Mouse (Mus musculus) neural tube, embryonic 11.5 days (tissue): ENCODE measurements around the gene Odf2. TPM values are rescaled to one million over a fixed set of nuclear protein-coding genes. Genes with fewer than 3 reads are reported as not detected.
"Not testable (repeated sequence)": the region's sequence is repeated elsewhere in the genome, so short reads cannot be mapped to it uniquely, and the experiment has no call there.

Source experiments
- ATAC-seq: fragments of 200-750 bp; cut with Nextera tagmentation; 2 replicates; pipeline ENCODE4 v1.8.0; 2017; ENCODE audit warnings: moderate number of reproducible peaks, mild to moderate bottlenecking, moderate TSS enrichment, moderate library complexity; ENCODE audit not compliant: insufficient read depth, low FRiP score, low TSS enrichment
- DNase-seq: peaks from one replicate; pipeline ENCODE4 v3.0.0-alpha.2; 2015; ENCODE audit warnings: low spot score
- H3K27ac ChIP-seq: fragments of 300-500 bp; sonication (generic); 2 replicates; pipeline ENCODE4 v1.5.1; 2014; ENCODE audit warnings: low read depth, mild to moderate bottlenecking, low read length
- H3K27me3 ChIP-seq: fragments of 300-500 bp; sonication (generic); 2 replicates; pipeline ENCODE4 v1.6.1; 2014; ENCODE audit warnings: mild to moderate bottlenecking, low read length, mixed read lengths; ENCODE audit not compliant: control insufficient read depth, insufficient read depth
- H3K36me3 ChIP-seq: fragments of 300-500 bp; sonication (generic); 2 replicates; pipeline ENCODE4 v1.6.1; 2014; ENCODE audit warnings: mild to moderate bottlenecking, low read length, moderate library complexity, mixed read lengths; ENCODE audit not compliant: control insufficient read depth, insufficient read depth
- H3K4me1 ChIP-seq: fragments of 300-500 bp; sonication (generic); 2 replicates; pipeline ENCODE4 v1.6.1; 2014; ENCODE audit warnings: low read length, mixed read lengths; ENCODE audit not compliant: control insufficient read depth, insufficient read depth
- H3K4me2 ChIP-seq: fragments of 300-500 bp; sonication (generic); 2 replicates; pipeline ENCODE4 v1.6.1; 2014; ENCODE audit warnings: low read depth, mild to moderate bottlenecking, moderate library complexity
- H3K4me3 ChIP-seq: fragments of 300-500 bp; sonication (generic); 2 replicates; pipeline ENCODE4 v1.5.1; 2014; ENCODE audit warnings: low read depth, low read length
- H3K9ac ChIP-seq: fragments of 300-500 bp; sonication (generic); 2 replicates; pipeline ENCODE4 v1.6.1; 2014; ENCODE audit warnings: mild to moderate bottlenecking, low read length
- H3K9me3 ChIP-seq: fragments of 300-500 bp; sonication (generic); 2 replicates; pipeline ENCODE4 v1.6.1; 2016; ENCODE audit warnings: low read length; ENCODE audit not compliant: control insufficient read depth
- WGBS: fragments of 180-500 bp; shearing (Covaris S2); extraction: QIAGEN DNeasy Blood & Tissue Kit; methylation state at CpG from one replicate; pipeline ENCODE4 v1.1.7; 2014; 5-methylcytosine and 5-hydroxymethylcytosine counted together
- polyA plus RNA-seq: library from polyadenylated mRNA; unstranded; fragments of >200 nt; fragmentation: Nextera tagmentation; extraction: Ambion mirVana; gene quantifications from 2 replicates; pipeline ENCODE4 v1.2.1, GENCODE M21; 2014

The Odf2 gene
- polyA plus RNA-seq, 1 experiment from 2014 or later = 74.6 TPM

DNA sequence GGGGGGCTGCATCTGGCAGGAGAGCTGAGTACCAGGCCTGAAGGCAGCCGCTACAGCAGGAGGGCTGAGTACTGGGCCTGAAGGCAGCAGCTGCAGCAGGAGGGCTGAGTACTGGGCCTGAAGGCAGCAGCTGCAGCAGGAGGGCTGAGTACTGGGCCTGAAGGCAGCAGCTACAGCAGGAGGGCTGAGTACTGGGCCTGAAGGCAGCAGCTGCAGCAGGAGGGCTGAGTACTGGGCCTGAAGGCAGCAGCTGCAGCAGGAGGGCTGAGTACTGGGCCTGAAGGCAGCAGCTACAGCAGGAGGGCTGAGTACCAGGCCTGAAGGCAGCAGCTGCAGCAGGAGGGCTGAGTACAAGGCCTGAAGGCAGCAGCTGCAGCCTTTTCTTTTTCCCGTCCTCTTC, 19.1 kb downstream of the Odf2 start:
- H3K27me3 ChIP-seq, H3K9ac ChIP-seq, H3K4me3 ChIP-seq, ATAC-seq, H3K27ac ChIP-seq, H3K4me2 ChIP-seq, DNase-seq, H3K9me3 ChIP-seq, H3K4me1 ChIP-seq: not testable (repeated sequence)
- 94% methylated on average over 2 of the region's 2 CpGs for WGBS
- H3K36me3 ChIP-seq = peaks cover 24% of the 10 kb centered on the region

DNA sequence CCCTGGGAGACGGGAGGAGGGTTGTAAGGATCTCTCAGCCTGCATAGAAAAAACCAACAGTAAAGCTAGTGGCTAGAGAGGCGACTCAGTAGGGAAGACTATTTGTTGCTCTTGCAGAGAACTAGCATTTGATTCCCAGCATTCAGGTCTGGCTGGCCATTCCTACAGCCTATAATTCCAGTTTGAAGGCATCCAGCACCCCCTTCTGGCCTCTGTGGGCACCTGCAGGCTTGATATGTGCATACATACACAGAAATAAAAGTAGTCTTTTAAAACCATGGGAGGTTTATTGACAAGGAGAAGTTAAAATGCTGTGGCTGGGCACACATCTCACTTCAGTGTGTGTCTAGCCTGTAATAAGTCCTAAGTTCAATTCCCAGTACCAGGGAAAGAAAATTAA, 21.0 kb downstream of the Odf2 start:
- Histone ChIP-seq H3K9ac (no peak overlapping the region), H3K36me3 (peaks cover 24% of the 10 kb centered on the region), H3K27ac (no peak overlapping the region), H3K4me2 (no peak overlapping the region), H3K9me3 (no peaks in the 10 kb centered on the region), H3K4me1 (no peaks in the 10 kb centered on the region), H3K4me3 (no peak overlapping the region), H3K27me3 (no peaks in the 10 kb centered on the region)
- DNase-seq (peak; percentile 16), ATAC-seq (no peak)
- WGBS = 86% methylated on average over 2 of the region's 2 CpGs

DNA sequence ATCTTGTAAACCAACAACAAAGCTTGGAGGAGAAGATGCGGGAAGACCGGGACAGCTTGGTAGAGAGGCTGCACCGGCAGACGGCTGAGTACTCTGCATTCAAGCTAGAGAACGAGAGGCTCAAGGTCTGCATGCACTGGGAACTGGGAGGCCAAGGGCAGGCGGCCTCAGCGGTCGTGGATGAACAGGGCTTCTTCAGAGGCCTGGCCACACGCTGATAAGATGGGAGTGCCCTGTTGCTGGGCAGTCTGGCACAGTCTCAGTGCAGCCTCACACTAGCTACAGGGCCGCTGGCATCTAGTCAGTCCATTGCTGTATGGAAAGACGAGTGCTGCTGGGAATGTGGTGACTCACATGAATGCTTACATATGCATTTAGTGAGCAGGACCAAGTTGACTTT, 28.6 kb downstream of the Odf2 start:
- H3K9ac ChIP-seq = no peak overlapping the region
- no peak overlapping the region for H3K27ac ChIP-seq
- no peak overlapping the region for H3K4me3 ChIP-seq
- H3K36me3 ChIP-seq = peaks cover 40% of the 10 kb centered on the region
- H3K9me3 ChIP-seq = no peaks in the 10 kb centered on the region
- ATAC-seq (no peak), DNase-seq (no peak)
- H3K27me3 ChIP-seq = no peaks in the 10 kb centered on the region
- H3K4me2 ChIP-seq = no peak overlapping the region
- H3K4me1 ChIP-seq = no peaks in the 10 kb centered on the region
- WGBS = 92% methylated on average over 11 of the region's 11 CpGs

DNA sequence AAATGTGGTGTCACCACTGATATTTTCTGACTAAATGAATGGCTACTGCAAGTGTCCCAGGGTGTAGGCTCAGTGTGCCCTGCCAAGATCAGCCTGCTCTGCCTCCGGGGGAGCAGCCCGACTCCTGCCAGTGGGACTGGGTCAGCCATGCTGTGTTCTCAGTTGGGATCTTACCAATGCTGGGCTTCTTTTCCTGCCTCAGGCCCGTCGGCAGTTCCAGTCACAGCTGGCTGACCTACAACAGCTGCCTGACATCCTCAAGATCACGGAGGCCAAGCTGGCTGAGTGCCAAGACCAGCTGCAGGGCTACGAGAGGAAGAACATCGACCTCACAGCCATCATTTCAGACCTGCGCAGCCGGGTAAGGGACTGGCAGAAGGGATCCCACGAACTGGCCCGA, 33.0 kb downstream of the Odf2 start:
- no peak for DNase-seq
- ATAC-seq = no peak
- Histone ChIP-seq H3K4me1 (no peaks in the 10 kb centered on the region), H3K27ac (no peak overlapping the region), H3K27me3 (no peaks in the 10 kb centered on the region), H3K36me3 (peaks cover 46% of the 10 kb centered on the region), H3K9me3 (no peaks in the 10 kb centered on the region), H3K9ac (no peak overlapping the region), H3K4me2 (no peak overlapping the region), H3K4me3 (no peak overlapping the region)
- 82% methylated on average over 11 of the region's 11 CpGs for WGBS

DNA sequence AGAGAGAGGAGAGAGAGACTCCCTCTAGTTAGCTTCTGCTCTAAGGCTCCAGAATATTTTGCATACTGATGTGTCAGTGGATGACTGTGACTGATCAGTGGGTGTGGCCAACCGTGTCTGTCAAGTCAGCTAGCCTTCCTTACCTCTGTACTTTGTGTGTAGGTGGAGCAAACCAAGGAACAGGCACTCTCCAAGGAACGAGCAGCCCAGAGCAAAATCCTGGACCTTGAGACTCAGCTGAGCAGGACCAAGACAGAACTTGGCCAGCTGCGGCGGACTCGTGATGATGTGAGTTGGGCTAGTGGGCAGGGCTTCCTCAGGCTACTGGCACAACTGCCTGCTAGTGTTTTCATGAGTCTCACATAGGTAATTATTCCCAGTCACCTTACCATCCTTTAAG, 37.5 kb downstream of the Odf2 start:
- peaks cover 44% of the 10 kb centered on the region for H3K36me3 ChIP-seq
- H3K4me3 ChIP-seq = no peak overlapping the region
- WGBS = 95% methylated on average over 5 of the region's 5 CpGs
- H3K4me2 ChIP-seq = no peak overlapping the region
- H3K27ac ChIP-seq = no peak overlapping the region
- H3K27me3 ChIP-seq = no peaks in the 10 kb centered on the region
- H3K4me1 ChIP-seq = no peaks in the 10 kb centered on the region
- no peak overlapping the region for H3K9ac ChIP-seq
- H3K9me3 ChIP-seq = no peaks in the 10 kb centered on the region
- DNase-seq (no peak), ATAC-seq (no peak)

DNA sequence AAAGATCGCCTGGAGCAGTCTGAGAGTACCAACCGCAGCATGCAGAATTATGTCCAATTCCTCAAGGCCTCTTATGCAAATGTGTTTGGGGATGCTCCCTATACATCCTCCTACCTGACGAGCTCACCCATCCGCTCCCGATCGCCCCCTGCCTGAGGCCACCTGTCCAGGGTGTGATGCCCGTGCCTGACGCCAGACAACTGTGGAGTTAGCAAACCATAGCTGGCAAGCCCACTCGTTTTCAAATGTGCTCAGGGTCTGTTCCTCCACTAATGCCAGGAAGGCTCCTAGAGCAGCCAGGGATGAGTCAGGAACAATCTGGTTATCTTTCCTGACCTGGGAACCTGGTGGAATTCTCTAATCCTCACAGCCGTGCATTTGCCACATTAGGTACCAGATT, 41.5 kb downstream of the Odf2 start:
- Histone ChIP-seq H3K27ac (no peak overlapping the region), H3K4me2 (no peak overlapping the region), H3K36me3 (peaks cover 22% of the 10 kb centered on the region), H3K9me3 (no peaks in the 10 kb centered on the region), H3K4me3 (no peak overlapping the region), H3K9ac (no peak overlapping the region), H3K4me1 (no peaks in the 10 kb centered on the region), H3K27me3 (no peaks in the 10 kb centered on the region)
- DNase-seq (no peak), ATAC-seq (no peak)
- WGBS = 89% methylated on average over 10 of the region's 10 CpGs

DNA sequence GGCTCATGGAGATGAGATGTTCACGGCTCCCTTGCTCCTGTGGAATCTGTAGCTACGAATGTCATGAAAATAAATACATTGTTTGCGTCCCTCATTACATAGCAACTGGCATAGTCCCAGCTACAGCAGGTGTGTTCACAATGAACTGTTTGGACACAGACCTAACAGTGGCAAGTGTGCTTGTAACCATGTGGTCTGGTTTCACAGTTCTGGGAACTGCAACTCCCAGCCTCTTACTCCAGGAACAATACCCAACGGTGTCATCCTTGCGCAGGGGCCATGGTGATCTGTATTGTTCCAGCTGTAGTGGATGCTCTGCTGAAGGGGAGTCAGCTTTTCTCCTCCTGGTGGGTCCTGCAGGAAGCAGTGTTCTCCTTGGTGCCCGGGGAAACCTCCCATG, 42.2 kb downstream of the Odf2 start:
- Histone ChIP-seq H3K27ac (no peak overlapping the region), H3K36me3 (peaks cover 15% of the 10 kb centered on the region), H3K9me3 (no peaks in the 10 kb centered on the region), H3K4me2 (no peak overlapping the region), H3K4me3 (no peak overlapping the region), H3K9ac (no peak overlapping the region), H3K27me3 (no peaks in the 10 kb centered on the region), H3K4me1 (peaks cover 4% of the 10 kb centered on the region; the same call in 1 of the 2 replicates)
- 89% methylated on average over 6 of the region's 6 CpGs for WGBS
- ATAC-seq (no peak), DNase-seq (no peak)

DNA sequence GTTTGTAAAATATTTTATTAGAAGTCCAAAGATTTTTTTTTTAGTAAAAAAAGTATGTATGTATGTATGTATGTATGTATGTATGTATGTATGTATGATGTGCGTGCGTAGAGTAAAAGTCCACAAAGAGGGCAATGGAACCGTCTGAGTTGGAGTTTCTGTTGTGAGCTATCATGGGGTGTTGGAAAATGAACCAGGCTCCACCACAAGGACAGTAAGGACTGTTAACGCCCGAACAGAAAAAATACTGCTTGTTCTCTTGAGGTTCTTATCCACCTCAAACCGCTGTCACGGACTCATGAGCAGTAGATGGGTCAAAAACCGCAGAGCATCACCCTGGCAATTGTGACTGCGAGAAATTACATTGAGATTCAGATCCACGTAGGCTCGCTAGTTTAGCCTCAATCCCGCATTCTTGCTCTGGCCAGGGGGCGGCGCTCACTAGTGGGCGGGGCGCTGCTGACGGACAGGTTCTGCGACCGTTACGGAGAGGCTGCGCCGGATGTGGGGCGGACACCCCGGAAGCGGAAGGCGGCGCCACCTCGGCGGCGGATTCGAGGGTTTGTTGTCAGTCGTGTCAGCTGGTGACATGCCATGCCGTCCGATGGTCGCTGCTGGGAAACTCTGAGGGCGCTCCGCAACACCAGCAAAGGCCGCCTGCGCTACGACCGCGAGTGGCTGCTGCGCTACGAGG, 46.0 kb downstream of the Odf2 start, which contains the start of gene Gle1:
Gle1 (plus strand) TSS at position 521 of the 694 bp plus-strand sequence.
- DNase-seq (peak; percentile 97), ATAC-seq (peak; percentile 87)
- peaks cover 4% of the 10 kb centered on the region; the same call in 1 of the 2 replicates for H3K4me1 ChIP-seq
- peak within 1 kb of the TSS; percentile 57 for H3K9ac ChIP-seq
- H3K36me3 ChIP-seq = peaks cover 14% of the 10 kb centered on the region
- 4% methylated on average over 44 of the region's 44 CpGs for WGBS
- no peaks in the 10 kb centered on the region for H3K27me3 ChIP-seq
- peak within 1 kb of the TSS; percentile 65 for H3K4me2 ChIP-seq
- H3K4me3 ChIP-seq = peak within 1 kb of the TSS; percentile 86
- no peak within 1 kb of the TSS for H3K27ac ChIP-seq
- H3K9me3 ChIP-seq = no peaks in the 10 kb centered on the region

DNA sequence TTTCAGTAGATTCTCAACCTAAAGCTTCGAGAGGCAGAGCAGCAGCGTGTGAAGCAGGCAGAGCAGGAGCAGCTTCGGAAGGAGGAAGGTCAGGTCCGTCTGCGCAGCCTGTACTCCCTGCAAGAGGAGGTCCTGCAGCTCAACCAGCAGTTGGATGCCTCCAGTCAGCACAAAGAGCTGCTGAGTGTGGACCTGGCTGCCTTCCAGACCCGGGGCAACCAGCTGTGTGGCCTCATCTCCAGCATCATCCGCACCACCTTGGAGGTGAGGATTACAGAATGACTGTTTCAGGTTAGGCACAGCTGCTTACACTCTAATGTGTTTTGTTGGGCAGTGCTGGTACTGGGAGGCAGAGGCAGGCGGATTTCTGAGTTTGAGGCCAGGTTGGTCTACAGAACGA, 51.1 kb downstream of the Odf2 start:
- peaks cover 4% of the 10 kb centered on the region; the same call in 1 of the 2 replicates for H3K4me1 ChIP-seq
- H3K9me3 ChIP-seq = no peaks in the 10 kb centered on the region
- H3K27me3 ChIP-seq = no peaks in the 10 kb centered on the region
- peaks cover 22% of the 10 kb centered on the region for H3K36me3 ChIP-seq
- no peak overlapping the region for H3K4me3 ChIP-seq
- no peak overlapping the region for H3K9ac ChIP-seq
- DNase-seq = no peak
- ATAC-seq = no peak
- no peak overlapping the region for H3K27ac ChIP-seq
- no peak overlapping the region for H3K4me2 ChIP-seq
- 95% methylated on average over 9 of the region's 9 CpGs for WGBS
